Comparison of ENCODE assay signal across 11 mouse cellular contexts in genomic region chr6:112900306-112900705, GRCm38 (mm10). TPM values are rescaled to one million over a fixed set of nuclear protein-coding genes. Genes with fewer than 3 reads are reported as not detected.
DNase-seq lines count a peak whose midpoint lies in the region; ATAC-seq lines count a peak whose summit lies in the region.
"Had no signal": no experiment of that assay in that cellular context is flagged by ENCODE, and none has a peak within 500 bp of the region (broad histone marks: within the 10 kb centered on the region; RNA-seq: fewer than 3 reads in every experiment).

No protein-coding gene starts in this region.

- H3K27ac ChIP-seq in forebrain, embryonic 16.5 days (ENCODE audit: low read length) = peak overlapping the region; percentile 13; the same call in 1 of the 2 replicates
- peak overlapping the region; percentile 97 for H3K27ac ChIP-seq in midbrain, embryonic 13.5 days
- no peak overlapping the region for H3K27ac ChIP-seq in liver, embryonic 11.5 days (ENCODE audit: low read depth, low read length)
- H3K27ac ChIP-seq: heart, embryonic 15.5 days; liver, embryonic 12.5 days; stomach, embryonic 15.5 days had no signal

- H3K27me3 ChIP-seq in forebrain, embryonic 16.5 days (replicated peaks; ENCODE audit: control insufficient read depth, insufficient read depth, low read length) = no peaks in the 10 kb centered on the region
- H3K27me3 ChIP-seq in midbrain, embryonic 13.5 days = no peaks in the 10 kb centered on the region
- H3K27me3 ChIP-seq in liver, embryonic 11.5 days (replicated peaks; ENCODE audit: control insufficient read depth, insufficient read depth, low read length) = no peaks in the 10 kb centered on the region
- H3K27me3 ChIP-seq: heart, embryonic 15.5 days; liver, embryonic 12.5 days; stomach, embryonic 15.5 days had no signal

- H3K9me3 ChIP-seq in forebrain, embryonic 16.5 days (ENCODE audit: control insufficient read depth, low read length) = no peaks in the 10 kb centered on the region
- H3K9me3 ChIP-seq in midbrain, embryonic 13.5 days = no peaks in the 10 kb centered on the region
- no peaks in the 10 kb centered on the region for H3K9me3 ChIP-seq in liver, embryonic 11.5 days (ENCODE audit: control insufficient read depth, low read length)
- H3K9me3 ChIP-seq: heart, embryonic 15.5 days; liver, embryonic 12.5 days; stomach, embryonic 15.5 days had no signal

- no peak overlapping the region for H3K4me2 ChIP-seq in forebrain, embryonic 16.5 days (ENCODE audit: low read length)
- H3K4me2 ChIP-seq in midbrain, embryonic 13.5 days (replicated peaks) = peak overlapping the region; percentile 36
- no peak overlapping the region for H3K4me2 ChIP-seq in liver, embryonic 11.5 days
- H3K4me2 ChIP-seq: heart, embryonic 15.5 days; liver, embryonic 12.5 days; stomach, embryonic 15.5 days had no signal

- 7% methylated on average over 6 of the region's 6 CpGs for WGBS in forebrain, embryonic 16.5 days
- WGBS in midbrain, embryonic 13.5 days = 12% methylated on average over 6 of the region's 6 CpGs
- 89% methylated on average over 6 of the region's 6 CpGs for WGBS in liver, embryonic 11.5 days

- no peak overlapping the region for H3K9ac ChIP-seq in forebrain, embryonic 16.5 days (replicated peaks; ENCODE audit: low read depth, low read length)
- no peak overlapping the region for H3K9ac ChIP-seq in midbrain, embryonic 13.5 days (replicated peaks)
- no peak overlapping the region for H3K9ac ChIP-seq in liver, embryonic 11.5 days (ENCODE audit: low read depth, low read length)
- H3K9ac ChIP-seq: heart, embryonic 15.5 days; liver, embryonic 12.5 days; stomach, embryonic 15.5 days had no signal

- no peak overlapping the region for H3K4me3 ChIP-seq in forebrain, embryonic 16.5 days (replicated peaks; ENCODE audit: low read length)
- H3K4me3 ChIP-seq in midbrain, embryonic 13.5 days (replicated peaks) = no peak overlapping the region
- H3K4me3 ChIP-seq in liver, embryonic 11.5 days (ENCODE audit: low read depth, low read length) = no peak overlapping the region
- H3K4me3 ChIP-seq: heart, embryonic 15.5 days; liver, embryonic 12.5 days; stomach, embryonic 15.5 days had no signal

- ATAC-seq in forebrain, embryonic 16.5 days = peak; percentile 21; the same call in 1 of the 2 replicates
- peak; percentile 31 for ATAC-seq in midbrain, embryonic 13.5 days
- no peak for ATAC-seq in liver, embryonic 11.5 days (replicated peaks; ENCODE audit: low FRiP score)
- ATAC-seq: liver, embryonic 12.5 days had no signal

- DNase-seq in right cerebral cortex, postnatal 10 days (ENCODE audit: low spot score in 2 of 2) = peak; percentile 53 to 64
- DNase-seq in right cerebral cortex, adult 18-20 months = no peak
- DNase-seq in spleen, adult 12 weeks (ENCODE audit: low spot score) = no peak
- no peak for DNase-seq in liver, embryonic 11.5 days (ENCODE audit: low spot score)
- no peak for DNase-seq in adrenal gland, adult 2 months
- DNase-seq in cerebellum, adult 9-11 months = no peak

- H3K4me1 ChIP-seq in forebrain, embryonic 16.5 days (replicated peaks; ENCODE audit: control insufficient read depth, insufficient read depth, low read length) = peaks cover 66% of the 10 kb centered on the region
- H3K4me1 ChIP-seq in midbrain, embryonic 13.5 days (replicated peaks) = peaks cover 91% of the 10 kb centered on the region
- peaks cover 33% of the 10 kb centered on the region for H3K4me1 ChIP-seq in liver, embryonic 11.5 days (replicated peaks; ENCODE audit: control insufficient read depth, insufficient read depth, low read length)
- H3K4me1 ChIP-seq: stomach, embryonic 15.5 days had no signal

- H3K36me3 ChIP-seq in forebrain, embryonic 16.5 days (ENCODE audit: control insufficient read depth, insufficient read depth) = no peaks in the 10 kb centered on the region
- H3K36me3 ChIP-seq in midbrain, embryonic 13.5 days = no peaks in the 10 kb centered on the region
- H3K36me3 ChIP-seq in liver, embryonic 11.5 days (ENCODE audit: control insufficient read depth, insufficient read depth, low read length) = no peaks in the 10 kb centered on the region
- H3K36me3 ChIP-seq: heart, embryonic 15.5 days; liver, embryonic 12.5 days; stomach, embryonic 15.5 days had no signal

RNA-seq across cellular contexts. Expression of gene Srgap3, which starts 46.8 kb away (rescaled TPM):
- 32.2 and 37.2 TPM in 2 replicates for polyA plus RNA-seq in forebrain, embryonic 16.5 days (2015; fragmentation: Nextera tagmentation; extraction: Ambion mirVana)
- 49.8 and 53.5 TPM in 2 replicates for polyA plus RNA-seq in midbrain, embryonic 13.5 days (2015; fragmentation: Nextera tagmentation; extraction: Ambion mirVana)
- polyA plus RNA-seq in liver, embryonic 11.5 days (2014; fragmentation: Nextera tagmentation; extraction: Ambion mirVana) = 2.3 and 3.5 TPM in 2 replicates
- 10 to 100 TPM; 14.3 to 21.2 TPM for total RNA-seq in adrenal gland, adult 2 months (2021)
- polyA plus RNA-seq in adrenal gland, adult 2 months (2012; rRNA removed) = 3.2 and 3.7 TPM in 2 replicates

Comparison
In these comparisons a context has a peak if more than half of its experiments do, and no peak if none do; other contexts are left out.
1. DNase-seq: peak in right cerebral cortex, postnatal 10 days (2 of 2); none in right cerebral cortex, adult 18-20 months (single experiment), spleen, adult 12 weeks (single experiment), liver, embryonic 11.5 days (single experiment), adrenal gland, adult 2 months (single experiment) and cerebellum, adult 9-11 months (single experiment).